Mouse (Mus musculus): Measurements from ENCODE around the gene Cav2.

- TF ChIP-seq CTCF (IDR thresholded peaks at IDR 0.05; ENCODE audit: control insufficient read depth, insufficient read depth, low read length) (no peak), POLR2A (IDR thresholded peaks at IDR 0.05; ENCODE audit: borderline replicate concordance, control insufficient read depth, low read depth, low read length) (no peak)
Observed at GRCm38 (mm10) chr6:17316294-17317166, 35.5 kb downstream of the Cav2 start.

All from bone marrow, adult 2 months (tissue).